Mouse (Mus musculus) kidney, postnatal 4 days (tissue): Measurements from ENCODE around the gene Zscan2.
A peak's percentile ranks its signal among the peaks of the same experiment; 100 is the strongest.

Experiments
- DNase-seq, 2 experiments: peaks; one replicate each; pipeline ENCODE4 v3.0.0; 2021; ENCODE audit warnings: mixed read lengths in 2 of 2

The Zscan2 gene

GRCm38 (mm10) chr7:80860729-80861274 lies at the start of gene Zscan2:
Zscan2 (plus strand) TSS chr7:80860920.
- peak; percentile 88 to 94 for DNase-seq

- DNase-seq: no peak
Measured at GRCm38 (mm10) chr7:80813397-80813796, 47.3 kb upstream of the Zscan2 start.

GRCm38 (mm10) chr7:80816641-80817040 lies 44.1 kb upstream of the Zscan2 start:
- no peak for DNase-seq

GRCm38 (mm10) chr7:80820838-80821237 lies 39.9 kb upstream of the Zscan2 start:
- no peak for DNase-seq

- DNase-seq: no peak
Measured at GRCm38 (mm10) chr7:80823267-80823666, 37.5 kb upstream of the Zscan2 start.

DNA sequence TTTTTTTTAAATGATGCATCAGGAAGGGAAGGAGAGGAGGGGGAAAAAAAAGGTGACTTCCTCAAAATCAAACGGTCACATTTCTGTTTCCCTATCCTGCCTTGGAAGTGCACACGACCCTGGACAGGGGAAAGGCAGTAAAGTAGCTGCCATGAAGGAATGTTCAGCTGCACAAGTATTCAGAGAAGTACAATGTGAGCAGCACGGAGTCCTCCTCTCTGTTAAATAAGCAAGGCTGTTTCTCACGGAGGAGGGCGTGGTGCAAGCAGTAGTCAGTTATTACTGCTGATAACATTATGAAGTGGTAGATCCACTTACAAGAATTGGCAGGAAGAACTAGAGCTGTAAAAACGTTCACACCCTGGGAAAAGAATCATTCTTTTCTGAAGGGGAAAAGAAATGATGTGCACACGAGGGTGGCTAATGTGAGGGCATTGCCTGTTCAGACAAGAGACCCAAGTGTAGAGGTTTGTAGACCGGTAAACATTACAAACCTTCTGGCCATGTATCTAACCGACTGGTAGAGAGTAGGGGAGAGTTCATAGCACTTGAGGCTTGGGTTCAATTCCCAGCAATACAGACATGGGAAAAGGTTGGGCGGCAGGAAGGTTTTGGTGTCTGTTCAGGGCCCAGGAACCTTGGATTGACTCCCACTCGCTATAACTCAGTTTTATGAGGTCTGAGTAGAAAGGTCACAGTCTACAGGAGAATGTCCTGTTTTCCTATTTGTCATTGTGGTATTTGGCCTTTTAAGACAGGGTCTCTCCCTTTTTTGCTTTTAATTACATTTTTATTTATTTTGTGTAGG lies 36.6 kb upstream of the Zscan2 start:
- peak; percentile 32 to 55 for DNase-seq

DNA sequence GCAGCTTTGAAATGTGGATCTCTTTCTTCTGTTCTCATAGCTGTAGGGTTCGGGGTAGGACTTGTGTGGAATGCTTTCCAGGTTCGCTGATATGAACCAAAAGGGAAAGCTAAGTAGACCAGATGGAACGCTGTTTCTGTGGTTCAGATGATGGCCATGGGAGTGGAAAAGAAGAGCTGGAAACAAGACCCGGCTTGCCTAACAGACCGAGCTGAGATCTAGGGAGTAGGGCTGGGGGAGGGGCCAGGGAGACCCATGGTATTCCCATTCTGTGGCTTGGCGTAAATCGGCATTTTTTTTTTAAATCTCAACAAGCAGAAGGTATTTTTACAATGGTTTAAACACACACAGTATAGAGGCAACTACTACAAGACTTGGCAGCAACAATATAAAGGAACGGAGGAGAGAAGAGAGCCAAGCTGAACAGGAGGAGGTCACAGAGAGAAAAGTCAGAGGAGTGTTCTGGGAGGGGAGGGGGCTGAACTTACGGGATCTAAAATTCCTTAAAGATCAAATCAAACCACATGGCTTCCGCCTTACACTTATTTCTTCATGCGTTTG lies 34.8 kb upstream of the Zscan2 start, which contains the start of gene Iqgap1:
Gene Iqgap1 (minus strand): TSS at position 132 of the 561 bp plus-strand sequence.
- DNase-seq: peak; percentile 65 to 79

DNA sequence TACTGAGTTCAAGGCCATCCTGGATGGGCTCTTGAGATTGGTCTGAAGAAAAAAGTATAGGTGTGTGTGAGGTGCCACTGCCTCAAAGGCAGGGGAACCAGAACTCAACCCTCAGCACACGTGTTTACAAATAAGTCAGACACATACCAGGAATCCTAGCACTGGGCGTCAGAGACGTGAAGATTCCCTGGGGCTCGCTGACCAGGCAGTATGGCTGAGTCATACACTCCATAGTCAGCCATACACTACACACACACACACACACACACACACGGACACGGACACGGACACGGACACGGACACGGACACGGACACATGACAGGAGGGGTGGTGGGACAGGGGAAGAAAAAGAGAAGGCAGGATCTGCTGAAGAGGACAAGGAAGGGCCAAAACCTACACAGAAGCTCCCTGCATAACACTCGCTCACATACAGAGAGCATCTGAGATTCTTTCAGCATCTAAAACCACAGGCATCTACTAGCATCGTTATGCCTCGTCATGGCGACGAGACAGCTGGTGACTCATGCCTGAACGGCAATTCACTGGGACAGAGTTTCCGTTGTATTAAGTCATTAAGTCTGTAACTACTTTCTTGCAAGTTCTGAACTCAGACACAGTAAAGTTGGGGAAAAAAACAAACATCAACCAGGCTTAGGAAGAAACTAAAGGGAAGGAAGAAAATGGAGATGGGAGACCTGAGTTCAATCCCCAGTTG lies 32.4 kb upstream of the Zscan2 start:
- DNase-seq: peak; percentile 55 to 67

GRCm38 (mm10) chr7:80830193-80830803 lies 30.4 kb upstream of the Zscan2 start:
- DNase-seq: no peak

GRCm38 (mm10) chr7:80832191-80832590 lies 28.5 kb upstream of the Zscan2 start:
- peak; percentile 62 to 76 for DNase-seq

DNA sequence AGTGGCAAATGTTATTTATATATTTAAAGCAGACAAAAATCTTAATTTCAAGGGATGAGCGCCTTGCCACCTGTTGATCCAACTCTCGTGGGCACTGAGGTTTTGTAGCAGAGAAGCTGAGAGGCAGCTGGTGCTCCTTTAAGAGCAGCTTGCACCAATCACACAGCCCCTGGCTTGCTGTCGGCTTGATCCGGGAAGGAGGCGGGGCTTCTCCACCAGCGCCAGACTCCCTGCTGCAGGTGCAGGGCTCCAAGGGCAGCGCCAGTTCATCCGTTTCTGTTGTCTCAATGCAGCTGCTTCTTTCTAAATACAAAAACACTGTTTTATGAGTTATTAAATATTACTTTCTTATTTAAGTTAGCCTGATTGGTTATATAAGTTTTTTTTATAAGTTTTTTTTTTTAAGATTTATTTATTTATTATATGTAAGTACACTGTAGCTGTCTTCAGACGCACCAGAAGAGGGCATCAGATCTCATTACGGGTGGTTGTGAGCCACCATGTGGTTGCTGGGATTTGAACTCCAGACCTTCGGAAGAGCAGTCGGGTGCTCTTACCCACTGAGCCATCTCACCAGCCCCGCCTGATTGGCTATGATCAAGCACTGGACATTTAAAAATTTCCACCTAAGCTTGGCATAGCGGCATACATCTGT lies 27.6 kb upstream of the Zscan2 start:
- peak; percentile 72 to 83 for DNase-seq

DNA sequence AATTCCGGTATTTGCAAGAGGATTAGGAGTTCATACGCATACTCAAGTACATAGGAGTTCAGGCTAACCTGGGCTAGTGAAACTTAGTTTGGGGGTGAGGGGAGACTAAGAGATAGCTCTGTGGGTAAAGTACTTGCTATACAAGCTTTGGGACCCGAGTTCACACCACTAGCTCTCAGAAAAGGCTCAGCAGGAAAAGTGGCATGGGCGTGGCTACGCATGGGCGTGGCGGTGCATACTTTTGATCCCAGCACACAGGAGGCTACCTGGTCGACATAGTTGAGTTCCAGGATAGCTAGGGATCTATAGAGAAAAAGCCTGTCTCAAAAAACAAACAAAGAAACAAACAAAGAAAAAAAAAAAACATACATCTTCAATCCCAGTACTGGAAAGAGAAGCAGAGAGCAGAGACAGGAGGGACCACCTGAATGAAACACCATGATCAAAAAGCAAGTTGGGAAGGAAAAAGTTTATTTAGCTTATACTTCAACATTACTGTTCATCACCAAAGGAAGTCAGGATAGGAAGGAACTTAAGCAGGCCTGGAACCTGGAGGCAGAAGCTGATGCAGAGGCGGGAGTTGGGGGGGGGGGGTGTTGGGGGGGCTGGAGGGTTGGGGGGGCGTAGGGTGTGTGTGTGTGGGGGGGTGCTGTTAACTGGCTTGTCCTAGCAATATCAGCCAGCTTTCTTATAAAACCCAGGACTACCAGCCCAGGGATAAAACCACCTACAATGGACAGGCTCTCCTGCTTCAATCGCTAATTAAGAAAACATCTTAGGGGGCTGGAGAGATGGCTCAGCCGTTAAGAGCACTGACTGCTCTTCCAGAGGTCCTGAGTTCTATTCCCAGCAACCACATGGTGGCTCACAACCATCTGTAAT lies 26.8 kb upstream of the Zscan2 start:
- DNase-seq: no peak

GRCm38 (mm10) chr7:80835984-80836652 lies 24.6 kb upstream of the Zscan2 start:
- DNase-seq: no peak

DNA sequence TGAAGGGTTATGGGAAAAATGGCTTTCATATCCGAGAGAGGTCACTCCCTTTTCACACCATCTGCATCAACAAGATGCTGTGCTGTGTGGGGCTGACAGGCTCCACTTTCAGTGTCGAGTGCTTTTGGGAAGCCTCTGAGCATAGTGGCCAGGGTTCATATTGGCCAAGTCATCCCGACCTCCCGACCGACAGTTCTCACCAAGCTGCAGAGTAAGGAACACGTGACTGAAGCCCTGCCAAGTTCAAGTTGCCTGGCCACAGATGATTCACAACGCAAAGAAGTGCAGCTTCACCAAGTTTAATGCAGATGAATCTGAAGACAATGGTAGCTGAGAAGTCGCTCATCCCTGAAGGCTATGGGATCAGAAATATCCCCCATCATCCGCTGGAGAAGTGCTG lies 23.0 kb upstream of the Zscan2 start:
- peak in 1 of 2 experiments; percentile 30 for DNase-seq

DNA sequence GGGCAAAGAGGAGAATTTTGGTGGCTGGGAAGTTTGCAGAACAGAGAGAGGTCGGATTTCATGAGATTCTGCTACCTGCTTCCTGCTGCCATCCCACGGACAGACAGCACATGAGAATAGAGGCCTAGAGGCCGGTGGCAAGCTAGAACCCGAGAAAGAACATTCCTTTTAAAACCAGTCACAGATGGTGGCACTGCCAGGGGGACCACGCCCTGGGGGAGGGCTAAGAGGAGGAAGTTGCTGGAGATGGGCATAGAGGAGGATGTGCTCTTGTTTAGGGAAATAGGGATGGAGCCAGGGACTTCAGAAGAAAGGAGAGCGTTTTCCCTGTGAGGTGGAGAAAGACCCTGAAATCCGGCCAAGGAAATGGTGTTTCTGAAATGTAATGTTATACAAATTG lies 22.5 kb upstream of the Zscan2 start:
- no peak for DNase-seq

- no peak for DNase-seq
Measured at GRCm38 (mm10) chr7:80839755-80840154, 21.0 kb upstream of the Zscan2 start.

DNA sequence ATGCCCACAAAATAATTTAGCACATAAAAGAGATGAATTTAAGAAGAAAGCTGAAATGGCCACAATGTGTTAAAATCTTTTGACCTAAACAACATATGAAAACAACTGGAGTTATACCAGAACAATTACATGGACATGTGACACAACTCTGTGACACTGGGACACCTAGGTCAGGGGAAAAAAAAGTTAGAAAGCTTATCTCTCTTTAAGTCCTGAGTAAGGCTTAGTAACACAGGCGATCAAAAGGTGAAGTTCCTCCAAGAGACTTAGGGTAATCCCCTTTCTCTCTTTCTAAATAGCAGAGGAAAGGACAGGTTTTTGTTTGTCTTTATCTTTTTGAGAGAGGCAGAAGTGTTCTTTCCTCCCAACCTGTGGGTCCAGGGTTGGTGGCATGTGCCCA lies 20.5 kb upstream of the Zscan2 start:
- no peak for DNase-seq

GRCm38 (mm10) chr7:80840937-80841336 lies 19.8 kb upstream of the Zscan2 start:
- DNase-seq: no peak

- DNase-seq: no peak
Measured at GRCm38 (mm10) chr7:80842132-80842531, 18.6 kb upstream of the Zscan2 start.

GRCm38 (mm10) chr7:80843176-80843575 lies 17.5 kb upstream of the Zscan2 start:
- DNase-seq: no peak
